Mouse (Mus musculus): ENCODE results near the gene Nelfb. TPM values are rescaled to one million over a fixed set of nuclear protein-coding genes. Genes with fewer than 3 reads are reported as not detected.

Nelfb gene
- polyA plus RNA-seq, 1 experiment from 2014 or later = 124 TPM

DNA sequence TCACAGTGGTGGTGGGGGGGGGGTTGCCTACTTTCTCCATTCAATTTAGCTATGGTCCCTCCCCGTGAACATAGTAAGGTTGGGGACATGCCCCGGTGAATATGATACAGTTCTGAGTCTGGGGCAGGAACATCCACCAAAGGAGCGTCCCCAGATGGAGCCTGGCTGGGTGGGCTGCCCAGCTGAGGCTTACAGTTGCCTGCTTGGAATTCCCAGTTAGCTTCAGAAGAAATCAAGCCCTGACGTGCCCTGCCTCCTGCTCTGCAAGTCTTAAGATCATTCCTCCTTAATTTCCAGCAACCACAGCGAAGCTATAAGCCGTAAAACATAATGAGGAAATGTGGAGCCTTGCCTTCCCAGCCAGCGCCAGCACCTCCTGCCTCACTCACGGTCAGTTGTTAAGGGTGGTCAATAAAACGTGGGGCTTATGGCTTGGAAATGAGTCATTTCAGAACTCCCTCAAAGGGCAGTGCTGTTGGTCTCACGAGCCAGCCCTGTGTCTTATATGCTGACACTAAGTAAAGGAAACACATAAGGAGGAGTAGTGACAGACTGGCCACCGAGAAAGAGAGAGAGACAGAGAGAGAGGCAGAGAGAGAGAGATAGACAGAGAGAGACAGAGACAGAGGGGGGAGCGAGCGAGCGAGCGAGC lies 31.6 kb downstream of the Nelfb start:
- H3K9ac ChIP-seq = no peak overlapping the region
- H3K27ac ChIP-seq = peak overlapping the region; percentile 29; the same call in 1 of the 2 replicates
- peaks cover 70% of the 10 kb centered on the region for H3K27me3 ChIP-seq
- H3K36me3 ChIP-seq = no peaks in the 10 kb centered on the region
- H3K4me1 ChIP-seq = peaks cover 58% of the 10 kb centered on the region
- WGBS = 9% methylated on average over 15 of the region's 15 CpGs
- ATAC-seq (ENCODE audit: low FRiP score, low read depth) = no peak
- H3K4me3 ChIP-seq = peak overlapping the region; percentile 58
- peak overlapping the region; percentile 86 for H3K4me2 ChIP-seq (replicated peaks)
- H3K9me3 ChIP-seq = no peaks in the 10 kb centered on the region

DNA sequence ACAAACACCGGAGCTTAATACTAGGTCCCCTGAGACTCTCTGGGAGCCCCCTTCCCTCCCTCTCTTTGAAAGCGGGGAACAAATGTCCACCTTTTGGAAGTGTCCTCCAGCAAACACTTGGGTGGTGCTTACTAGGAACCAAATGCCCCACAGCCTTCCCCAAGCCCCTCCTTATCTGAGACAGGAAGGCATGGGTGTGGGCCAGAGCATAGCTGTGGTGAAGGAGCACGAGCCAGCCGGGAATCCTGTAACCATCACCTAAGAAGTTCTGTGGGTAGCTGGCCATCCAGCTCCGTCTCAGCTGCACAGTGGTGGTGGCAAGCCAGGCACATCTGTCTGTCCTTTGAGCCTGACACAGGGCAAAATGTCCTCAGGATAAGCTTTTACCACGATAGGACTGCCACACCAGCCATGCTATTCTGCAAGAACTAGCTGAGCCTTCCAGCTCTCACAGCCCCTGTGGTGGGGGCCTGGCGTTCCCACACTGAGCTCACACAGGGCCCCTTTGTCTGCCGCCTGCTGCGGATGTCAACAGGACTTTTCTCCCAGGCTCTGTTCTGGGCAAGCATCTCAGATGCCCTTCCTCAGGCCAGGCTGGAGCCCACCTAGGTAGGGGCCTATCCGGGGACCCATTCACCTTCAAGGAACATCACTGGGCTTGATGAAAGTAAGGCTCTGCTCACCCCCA lies 32.9 kb downstream of the Nelfb start:
- H3K4me2 ChIP-seq (replicated peaks) = peak overlapping the region; percentile 35
- H3K4me3 ChIP-seq = no peak overlapping the region
- peak overlapping the region; percentile 19; the same call in 1 of the 2 replicates for H3K9ac ChIP-seq
- WGBS = 18% methylated on average over 10 of the region's 10 CpGs
- H3K27me3 ChIP-seq = peaks cover 57% of the 10 kb centered on the region
- H3K9me3 ChIP-seq = no peaks in the 10 kb centered on the region
- no peak for ATAC-seq (ENCODE audit: low FRiP score, low read depth)
- H3K36me3 ChIP-seq = no peaks in the 10 kb centered on the region
- H3K27ac ChIP-seq = peak overlapping the region; percentile 11; the same call in 1 of the 2 replicates
- peaks cover 58% of the 10 kb centered on the region for H3K4me1 ChIP-seq

DNA sequence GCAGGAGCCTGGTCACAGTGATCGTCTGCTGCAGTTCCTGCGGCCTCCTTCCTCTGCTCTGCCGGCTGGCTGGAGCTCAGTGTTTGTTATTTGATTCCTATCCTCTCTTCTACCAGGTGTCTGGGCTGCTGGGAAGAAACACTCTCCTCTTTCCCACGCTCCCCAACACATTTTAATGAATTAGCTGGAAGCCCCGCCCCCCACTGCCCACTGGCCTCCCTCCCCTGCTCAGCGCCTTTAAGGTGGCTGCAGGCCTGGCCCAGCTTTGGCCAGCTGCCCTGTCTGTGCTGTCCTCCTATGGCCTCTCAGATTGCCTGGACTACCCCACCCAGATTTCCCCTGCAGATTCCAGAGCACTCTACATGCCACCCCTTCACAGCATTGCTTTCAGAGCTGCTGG lies 33.6 kb downstream of the Nelfb start:
- Histone ChIP-seq H3K4me3 (no peak overlapping the region), H3K27ac (peak overlapping the region; percentile 11; the same call in 1 of the 2 replicates), H3K9me3 (no peaks in the 10 kb centered on the region), H3K4me1 (peaks cover 58% of the 10 kb centered on the region), H3K27me3 (peaks cover 49% of the 10 kb centered on the region), H3K9ac (no peak overlapping the region), H3K36me3 (no peaks in the 10 kb centered on the region), H3K4me2 (replicated peaks) (peak overlapping the region; percentile 35)
- WGBS = 5% methylated on average over 6 of the region's 6 CpGs
- peak; percentile 9; the same call in 1 of the 2 replicates for ATAC-seq (ENCODE audit: low FRiP score, low read depth)

DNA sequence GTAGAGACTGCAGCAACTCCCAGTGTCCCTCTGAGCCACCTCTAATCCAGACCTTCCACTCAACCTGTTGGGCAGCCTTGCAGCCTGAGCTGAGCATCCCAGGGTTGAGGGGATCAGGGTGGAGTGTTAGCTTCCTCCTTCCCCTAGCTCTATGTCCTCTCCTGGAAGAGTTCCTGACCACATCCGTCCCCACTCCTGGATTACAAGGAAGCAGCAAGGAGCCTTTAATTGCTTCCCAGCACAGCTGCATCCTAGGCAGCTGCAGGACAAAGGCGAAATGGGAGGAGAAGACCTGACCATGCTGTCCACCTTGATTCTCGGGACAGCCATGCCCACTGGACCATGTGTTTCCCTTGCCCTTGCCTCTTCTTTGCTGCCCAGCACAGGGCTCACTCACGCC lies 34.2 kb downstream of the Nelfb start:
- ATAC-seq (ENCODE audit: low FRiP score, low read depth) = no peak
- 17% methylated on average over 4 of the region's 4 CpGs for WGBS
- peak overlapping the region; percentile 28 for H3K27ac ChIP-seq
- no peaks in the 10 kb centered on the region for H3K9me3 ChIP-seq
- peaks cover 44% of the 10 kb centered on the region for H3K27me3 ChIP-seq
- H3K4me1 ChIP-seq = peaks cover 57% of the 10 kb centered on the region
- H3K4me3 ChIP-seq = no peak overlapping the region
- H3K36me3 ChIP-seq = no peaks in the 10 kb centered on the region
- peak overlapping the region; percentile 35 for H3K4me2 ChIP-seq (replicated peaks)
- H3K9ac ChIP-seq = no peak overlapping the region

DNA sequence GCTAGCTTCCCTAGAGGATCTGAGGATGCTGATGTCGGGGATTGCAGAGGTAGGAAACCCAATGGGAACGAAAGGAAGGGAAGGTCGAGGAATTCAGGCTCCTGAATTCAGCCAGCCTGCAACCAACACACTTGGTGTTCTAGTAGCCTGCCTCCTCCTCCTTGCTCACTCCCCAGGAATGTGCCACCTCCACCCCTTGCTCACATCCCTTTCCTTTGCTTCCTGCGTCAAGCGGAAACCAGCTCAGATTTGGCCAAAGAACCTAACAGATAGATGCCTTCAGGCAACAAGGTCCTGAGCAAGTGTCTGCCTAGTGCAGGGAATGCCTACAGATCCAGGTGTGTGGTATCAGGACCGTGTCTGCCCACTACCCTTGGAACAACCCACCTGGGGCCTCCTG lies 34.7 kb downstream of the Nelfb start:
- H3K4me1 ChIP-seq = peaks cover 55% of the 10 kb centered on the region
- H3K27me3 ChIP-seq = peaks cover 39% of the 10 kb centered on the region
- 36% methylated on average over 6 of the region's 6 CpGs for WGBS
- H3K9me3 ChIP-seq = no peaks in the 10 kb centered on the region
- H3K27ac ChIP-seq = peak overlapping the region; percentile 28
- no peak overlapping the region for H3K9ac ChIP-seq
- no peaks in the 10 kb centered on the region for H3K36me3 ChIP-seq
- no peak overlapping the region for H3K4me2 ChIP-seq (replicated peaks)
- ATAC-seq (ENCODE audit: low FRiP score, low read depth) = no peak
- H3K4me3 ChIP-seq = no peak overlapping the region

DNA sequence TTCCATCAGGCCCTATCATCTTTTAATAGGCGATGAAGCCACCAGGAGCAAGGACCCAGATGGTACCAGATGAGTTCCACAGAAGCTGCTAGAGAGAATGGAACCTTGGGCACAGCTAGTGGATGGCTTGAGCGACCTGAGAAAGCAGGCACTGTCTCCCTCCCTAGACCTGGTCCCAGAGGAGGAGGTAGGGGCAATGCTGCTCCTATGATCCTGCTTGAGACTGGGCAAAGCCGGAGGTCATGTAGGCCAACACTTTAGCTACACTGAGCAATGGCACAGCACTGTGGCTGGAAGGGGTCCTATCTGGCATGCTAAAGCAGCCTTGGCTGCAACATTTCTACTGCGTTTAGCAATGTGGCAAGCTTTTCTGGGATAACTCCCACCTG lies 35.6 kb downstream of the Nelfb start:
- Histone ChIP-seq H3K36me3 (no peaks in the 10 kb centered on the region), H3K27me3 (peaks cover 30% of the 10 kb centered on the region), H3K4me1 (peaks cover 46% of the 10 kb centered on the region), H3K4me3 (no peak overlapping the region), H3K9ac (no peak overlapping the region), H3K27ac (no peak overlapping the region), H3K9me3 (no peaks in the 10 kb centered on the region), H3K4me2 (replicated peaks) (no peak overlapping the region)
- no peak for ATAC-seq (ENCODE audit: low FRiP score, low read depth)
- WGBS = 73% methylated on average over 4 of the region's 4 CpGs

DNA sequence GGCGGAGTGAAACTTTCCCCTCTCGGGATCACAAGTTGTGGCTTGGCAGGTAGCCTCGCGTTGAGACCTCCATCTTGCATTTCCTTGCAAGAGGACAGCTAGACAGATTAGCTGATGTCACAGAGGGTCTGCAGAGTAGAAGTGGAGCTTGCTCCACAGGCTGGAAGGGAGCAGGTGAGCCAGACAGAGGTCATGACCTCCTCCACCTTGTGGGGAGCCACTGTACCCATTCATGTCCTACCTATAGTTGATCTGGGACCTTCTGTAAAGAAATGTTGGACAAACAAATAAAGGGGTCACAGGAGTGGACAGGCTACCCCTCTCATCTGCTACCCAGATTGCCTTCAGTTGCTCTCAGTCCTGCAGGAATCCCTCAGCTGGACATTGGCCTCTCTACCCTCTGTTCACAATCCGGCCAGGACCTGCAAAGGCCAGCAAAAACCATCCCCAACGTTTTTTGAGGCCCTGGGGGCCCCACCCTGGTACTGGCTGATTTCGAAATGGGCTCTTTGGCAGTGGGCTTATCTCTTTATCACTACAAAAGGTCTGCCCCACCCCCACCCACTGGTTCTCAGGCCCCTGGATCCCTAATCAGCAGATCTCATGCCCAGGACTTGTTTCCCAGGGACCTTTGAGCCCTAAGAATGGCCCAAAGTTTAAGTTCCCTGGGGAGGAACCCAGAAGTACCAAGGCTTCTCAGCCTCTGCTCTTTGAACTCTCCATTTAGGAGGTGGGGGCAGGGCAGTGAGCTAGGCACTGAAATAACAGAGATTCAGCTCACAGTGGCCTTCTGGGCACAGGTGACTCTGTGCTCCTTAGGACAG lies 36.2 kb downstream of the Nelfb start:
- Histone ChIP-seq H3K36me3 (no peaks in the 10 kb centered on the region), H3K9ac (no peak overlapping the region), H3K9me3 (no peaks in the 10 kb centered on the region), H3K4me3 (no peak overlapping the region), H3K4me2 (replicated peaks) (no peak overlapping the region), H3K4me1 (peaks cover 45% of the 10 kb centered on the region), H3K27me3 (peaks cover 24% of the 10 kb centered on the region), H3K27ac (no peak overlapping the region)
- 50% methylated on average over 7 of the region's 7 CpGs for WGBS
- no peak for ATAC-seq (ENCODE audit: low FRiP score, low read depth)

DNA sequence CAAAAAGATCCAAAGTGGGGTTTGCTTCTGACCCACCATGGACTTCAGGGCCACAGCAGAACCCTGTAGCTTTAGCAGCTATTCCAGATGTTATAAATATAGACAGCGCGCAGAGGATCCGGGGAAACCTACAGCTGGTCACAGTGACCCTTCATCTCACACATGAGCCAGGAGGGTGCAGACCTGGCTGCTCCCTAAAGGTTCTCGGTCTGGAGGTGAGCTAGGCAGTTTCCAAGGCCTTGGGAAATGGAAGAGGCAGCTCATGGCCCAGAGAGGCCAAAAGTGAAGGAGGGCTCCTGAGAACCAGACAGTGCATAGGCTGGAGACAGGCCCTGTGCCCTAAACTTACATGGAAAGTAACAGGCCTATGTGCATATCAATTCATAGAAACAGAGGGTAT lies 37.5 kb downstream of the Nelfb start:
- ATAC-seq (ENCODE audit: low FRiP score, low read depth) = no peak
- WGBS = 88% methylated on average over 4 of the region's 4 CpGs
- no peak overlapping the region for H3K4me2 ChIP-seq (replicated peaks)
- H3K27me3 ChIP-seq = peaks cover 12% of the 10 kb centered on the region
- H3K36me3 ChIP-seq = no peaks in the 10 kb centered on the region
- no peak overlapping the region for H3K27ac ChIP-seq
- H3K4me3 ChIP-seq = no peak overlapping the region
- H3K9ac ChIP-seq = no peak overlapping the region
- H3K4me1 ChIP-seq = peaks cover 33% of the 10 kb centered on the region
- no peaks in the 10 kb centered on the region for H3K9me3 ChIP-seq

DNA sequence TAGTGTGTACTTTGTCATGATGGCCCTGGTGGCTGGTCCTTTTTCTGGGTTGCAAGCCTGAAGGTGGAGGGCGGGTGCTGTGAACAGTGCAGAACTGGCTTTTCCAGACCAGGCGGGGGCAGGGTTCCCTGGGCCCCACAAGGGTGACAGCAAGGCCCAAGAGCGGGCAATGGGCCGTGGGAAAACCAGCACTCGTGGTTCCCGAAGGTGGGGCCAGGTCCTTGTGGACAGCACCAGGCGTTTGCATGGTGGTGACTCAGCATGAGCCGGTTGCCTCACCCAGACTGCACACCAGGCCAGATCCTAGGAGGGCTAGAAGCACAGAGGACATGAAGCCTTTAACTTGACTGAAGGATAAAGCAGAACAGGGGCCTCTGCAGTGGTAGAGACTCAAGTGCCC lies 38.7 kb downstream of the Nelfb start:
- no peak overlapping the region for H3K9ac ChIP-seq
- no peaks in the 10 kb centered on the region for H3K36me3 ChIP-seq
- 63% methylated on average over 8 of the region's 8 CpGs for WGBS
- no peak overlapping the region for H3K27ac ChIP-seq
- no peak overlapping the region for H3K4me3 ChIP-seq
- 0 out of 2 replicates have a peak, but pooled peaks cover 3% of the 10 kb centered on the region for H3K27me3 ChIP-seq
- H3K4me1 ChIP-seq = peaks cover 30% of the 10 kb centered on the region
- no peak overlapping the region for H3K4me2 ChIP-seq (replicated peaks)
- no peak for ATAC-seq (ENCODE audit: low FRiP score, low read depth)
- H3K9me3 ChIP-seq = no peaks in the 10 kb centered on the region

DNA sequence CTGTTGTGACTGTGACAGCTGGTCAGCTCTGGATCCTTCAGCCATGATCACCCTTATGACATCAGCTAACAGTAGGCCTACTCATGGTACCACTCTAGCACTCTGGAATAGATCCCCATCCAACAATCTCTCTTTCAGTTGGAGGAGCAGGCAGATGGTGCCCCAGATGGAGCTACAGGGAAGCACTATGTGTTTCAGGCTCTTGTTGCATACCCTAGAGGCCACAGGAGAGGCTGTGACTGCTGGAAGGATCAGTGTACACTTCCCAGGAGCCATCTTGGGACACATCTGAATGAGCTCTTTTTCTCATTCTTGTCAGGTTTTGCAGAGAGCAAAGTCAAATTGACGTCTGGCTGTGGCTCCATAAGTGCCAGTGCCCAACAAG lies 39.5 kb downstream of the Nelfb start:
- no peak overlapping the region for H3K4me3 ChIP-seq
- H3K9ac ChIP-seq = no peak overlapping the region
- H3K4me2 ChIP-seq (replicated peaks) = no peak overlapping the region
- H3K9me3 ChIP-seq = no peaks in the 10 kb centered on the region
- H3K36me3 ChIP-seq = no peaks in the 10 kb centered on the region
- H3K27ac ChIP-seq = no peak overlapping the region
- ATAC-seq (ENCODE audit: low FRiP score, low read depth) = no peak
- H3K27me3 ChIP-seq = 0 out of 2 replicates have a peak, but pooled peaks cover under 1% of the 10 kb centered on the region
- peaks cover 24% of the 10 kb centered on the region for H3K4me1 ChIP-seq
- WGBS = 69% methylated on average over 1 of the region's 1 CpGs

DNA sequence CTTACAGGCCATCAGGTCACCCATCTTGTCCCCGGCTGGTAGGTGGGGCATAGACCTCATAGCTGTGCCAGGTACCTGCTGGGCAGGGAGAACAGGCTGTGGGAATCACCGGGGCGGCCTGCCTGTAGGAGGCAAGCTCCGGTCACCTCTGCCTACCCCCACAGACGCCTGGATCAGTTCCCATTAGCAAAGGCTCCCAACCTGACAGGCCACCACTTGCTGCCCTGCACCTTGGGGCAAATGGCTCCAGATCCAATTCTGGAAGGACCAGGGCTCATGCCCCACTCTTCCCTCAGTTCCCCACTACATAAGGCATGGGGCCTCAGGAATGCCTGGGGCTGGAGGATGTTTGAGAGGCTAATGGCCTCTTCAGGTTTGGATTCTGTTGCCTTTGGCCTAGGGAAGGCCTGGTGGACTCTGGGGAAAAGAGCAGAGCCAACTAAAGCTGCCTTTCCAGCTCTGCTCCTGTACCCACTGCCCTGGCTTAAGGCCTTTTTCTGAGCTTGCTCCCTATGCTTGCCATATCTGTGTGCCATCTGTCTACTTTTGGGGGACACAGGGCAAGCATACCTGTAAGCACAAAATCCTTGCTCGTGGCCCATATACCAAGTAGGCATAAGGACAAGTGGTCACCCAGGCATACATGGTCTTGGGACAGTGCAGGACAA lies 40.1 kb downstream of the Nelfb start:
- H3K36me3 ChIP-seq = no peaks in the 10 kb centered on the region
- no peak for ATAC-seq (ENCODE audit: low FRiP score, low read depth)
- no peak overlapping the region for H3K4me2 ChIP-seq (replicated peaks)
- no peaks in the 10 kb centered on the region for H3K9me3 ChIP-seq
- peaks cover 19% of the 10 kb centered on the region for H3K4me1 ChIP-seq
- H3K27me3 ChIP-seq = no peaks in the 10 kb centered on the region
- no peak overlapping the region for H3K9ac ChIP-seq
- WGBS = 72% methylated on average over 6 of the region's 6 CpGs
- H3K4me3 ChIP-seq = no peak overlapping the region
- no peak overlapping the region for H3K27ac ChIP-seq
